Mouse (Mus musculus) naive thymus-derived CD4-positive, alpha-beta T cell, adult 5 months (primary cell): ENCODE data around the gene Tom1. TPM values are rescaled to one million over a fixed set of nuclear protein-coding genes. Genes with fewer than 3 reads are reported as not detected.

Experiments used
- polyA plus RNA-seq: library from polyadenylated mRNA; unstranded; fragments of 100-300 nt; shearing (Covaris generic); gene quantifications from one replicate; pipeline ENCODE4 v1.2.1, GENCODE M21; 2017

Gene Tom1
- polyA plus RNA-seq = 21.6 TPM

GRCm38 (mm10) chr8:75033511-75034243, at the start of gene Tom1:
Gene Tom1, plus strand, starts transcription at chr8:75033705.

GRCm38 (mm10) chr8:74993081-74993474, 40.4 kb upstream of the Tom1 start, which contains the start of gene Hmgxb4:
Gene Hmgxb4, plus strand, starts transcription at chr8:74993356.

GRCm38 (mm10) chr8:75093399-75094156, 60.1 kb downstream of the Tom1 start, which contains the start of gene Hmox1:
Gene Hmox1, plus strand, starts transcription at chr8:75093621.

GRCm38 (mm10) chr8:75109236-75109967, 75.9 kb downstream of the Tom1 start, which contains the start of gene Mcm5:
Gene Mcm5, plus strand, starts transcription at chr8:75109569.

Other genes with a start within 250 kb of the Tom1 start
- gene Isx, start 160.5 kb upstream of the Tom1 start, polyA plus RNA-seq = not detected
- 13.3 TPM for gene Hmgxb4, start 40.3 kb upstream of the Tom1 start, polyA plus RNA-seq
- gene Hmox1, start 59.9 kb downstream of the Tom1 start, polyA plus RNA-seq = 0.66 TPM
- 34.0 TPM for gene Mcm5, start 75.9 kb downstream of the Tom1 start, polyA plus RNA-seq
- gene Rasd2, start 180.2 kb downstream of the Tom1 start, polyA plus RNA-seq = not detected